Mouse (Mus musculus): ENCODE measurements around the gene Itgb4.
A peak's percentile ranks its signal among the peaks of the same experiment; 100 is the strongest.

DNA sequence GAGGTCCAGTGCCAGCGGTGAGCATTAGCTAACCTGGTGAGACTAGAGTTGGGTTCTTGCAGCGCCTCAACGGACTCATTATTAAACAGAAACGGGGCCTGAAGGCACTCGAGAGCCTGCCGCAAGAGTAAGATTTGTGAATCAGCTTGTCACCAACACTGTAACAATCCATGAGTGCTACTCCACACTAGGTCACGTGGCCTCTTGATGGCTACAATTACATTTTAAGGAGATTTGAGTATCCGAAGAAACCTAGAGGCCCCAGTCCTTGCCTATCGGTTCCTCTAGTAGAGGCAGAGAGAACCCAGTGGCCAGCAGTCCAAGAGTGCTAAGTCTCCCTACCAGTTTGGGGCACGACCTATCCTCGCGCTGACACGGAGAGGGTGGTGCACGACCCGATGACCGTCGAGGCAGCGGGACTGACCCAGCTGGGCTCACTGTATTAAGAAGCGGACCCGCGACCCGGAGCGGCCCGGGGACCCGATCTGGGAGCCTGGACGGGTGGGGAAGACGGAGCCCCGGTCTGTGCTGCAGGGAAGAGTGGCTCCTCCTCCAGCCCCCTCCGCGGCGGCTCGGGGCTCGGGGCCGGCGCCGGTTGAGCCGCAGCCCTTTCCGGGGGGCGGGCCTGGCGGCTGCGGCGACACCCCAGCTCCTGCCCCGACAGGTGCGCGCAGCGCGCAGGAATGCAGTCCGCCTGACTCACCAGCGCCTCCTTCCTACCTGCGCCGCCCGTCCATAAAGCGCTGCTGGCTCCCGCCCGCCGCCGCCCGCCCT is at the start of gene Itgb4:
- TF ChIP-seq CTCF (IDR thresholded peaks at IDR 0.05; ENCODE audit: borderline replicate concordance, insufficient read depth, low read depth, low read length) (0 out of 2 replicates have a peak, but pooled peaks have one; percentile 2), POLR2A (IDR thresholded peaks at IDR 0.05; ENCODE audit: borderline replicate concordance, insufficient read depth, low read length) (no peak)

All from cerebellum, adult 2 months (tissue).